Mouse (Mus musculus) G1E (cell line): Measurements from ENCODE around the gene Lyrm9. TPM values are rescaled to one million over a fixed set of nuclear protein-coding genes. Genes with fewer than 3 reads are reported as not detected.

ENCODE experiments used
- ATAC-seq: 2 replicates; pipeline ENCODE4 v1.8.0; 2016; ENCODE audit warnings: mild to moderate bottlenecking; ENCODE audit not compliant: insufficient number of reproducible peaks, poor library complexity, low FRiP score, severe bottlenecking; ENCODE audit errors: extremely low read depth
- DNase-seq: peaks from one replicate; pipeline ENCODE4 v3.0.0; 2012; ENCODE audit warnings: low spot score
- H3K27me3 ChIP-seq: 2 replicates; pipeline ENCODE4 v1.6.1; 2012; ENCODE audit warnings: mild to moderate bottlenecking, low read length, inconsistent platforms; ENCODE audit not compliant: insufficient read depth
- H3K36me3 ChIP-seq: replicated peaks from 2 replicates; pipeline ENCODE3; 2012; ENCODE audit warnings: mild to moderate bottlenecking, inconsistent platforms
- H3K4me1 ChIP-seq: 2 replicates; pipeline ENCODE4 v1.6.1; 2012; ENCODE audit warnings: low read depth, low read length, inconsistent platforms, mixed read lengths; ENCODE audit not compliant: insufficient read depth
- H3K4me3 ChIP-seq: 2 replicates; pipeline ENCODE4 v1.5.1; 2012; ENCODE audit warnings: low read depth, mild to moderate bottlenecking, inconsistent platforms, low read length, moderate library complexity, mixed read lengths
- H3K9me3 ChIP-seq: replicated peaks from 2 replicates; pipeline ENCODE4 v1.6.1; 2012; ENCODE audit warnings: inconsistent platforms
- CTCF ChIP-seq: IDR thresholded peaks from 2 replicates; pipeline ENCODE4 v1.5.1; 2012; ENCODE audit warnings: low read depth, low read length, inconsistent platforms, mixed read lengths
- GATA1 ChIP-seq: IDR thresholded peaks from 2 replicates; pipeline ENCODE4 v1.6.1; 2012; ENCODE audit warnings: borderline replicate concordance, low read length, inconsistent platforms, mixed read lengths
- GATA2 ChIP-seq: IDR thresholded peaks from 2 replicates; pipeline ENCODE4 v1.6.1; 2012; ENCODE audit warnings: low read depth, low read length, inconsistent platforms, borderline replicate concordance
- POLR2AphosphoS5 ChIP-seq: IDR thresholded peaks from 2 replicates; pipeline ENCODE4 v1.6.1; 2012; ENCODE audit warnings: low read depth, low read length, inconsistent platforms; ENCODE audit not compliant: insufficient replicate concordance
- TAL1 ChIP-seq: conservative IDR thresholded peaks from 2 replicates; pipeline ENCODE4 v1.6.1; 2012; ENCODE audit warnings: low read depth, low read length, inconsistent platforms, mixed read lengths
- polyA plus RNA-seq: library from polyadenylated mRNA; stranded (reverse); fragments of >175 nt; gene quantifications from 2 replicates; pipeline ENCODE4 v1.2.3, GENCODE M21; 2012
- total RNA-seq, 2 experiments: library from RNA; stranded (forward) in 1 of 2; stranded (reverse) in 1 of 2; fragments of 200-1000 nt in 1 of 2; fragments of >200 nt in 1 of 2; fragmentation: Nextera tagmentation in 1 of 2; gene quantifications; 2 replicates each; pipeline ENCODE4 v1.2.3; 2014 to 2017

Lyrm9 gene
- total and polyA plus RNA-seq, 3 experiments = 24.9 to 211 (median 52.1) TPM

- H3K4me1 ChIP-seq = no peaks in the 10 kb centered on the region
- ATAC-seq = no peak
- no peaks in the 10 kb centered on the region for H3K36me3 ChIP-seq
Observed at GRCm38 (mm10) chr11:78803587-78804316, 22.6 kb upstream of the Lyrm9 start.

GRCm38 (mm10) chr11:78804551-78804950 lies 21.8 kb upstream of the Lyrm9 start:
- Histone ChIP-seq H3K27me3 (peaks cover 23% of the 10 kb centered on the region), H3K9me3 (no peaks in the 10 kb centered on the region), H3K4me1 (no peaks in the 10 kb centered on the region; the same call in 1 of the 2 replicates), H3K36me3 (no peaks in the 10 kb centered on the region), H3K4me3 (no peak overlapping the region)
- TF ChIP-seq CTCF (no peak), GATA1 (no peak), TAL1 (no peak)
- DNase-seq (no peak), ATAC-seq (no peak)

More at GRCm38 (mm10) chr11:78803587-78804316, 22.6 kb upstream of the Lyrm9 start:
- DNase-seq = no peak
- no peak for TF ChIP-seq GATA2
- no peak for TF ChIP-seq POLR2AphosphoS5
- TF ChIP-seq TAL1 = no peak
- Histone ChIP-seq H3K27me3 (peaks cover 27% of the 10 kb centered on the region), H3K4me3 (no peak overlapping the region), H3K9me3 (no peaks in the 10 kb centered on the region)

GRCm38 (mm10) chr11:78805198-78805597 lies 21.2 kb upstream of the Lyrm9 start:
- Histone ChIP-seq H3K27me3 (peaks cover 23% of the 10 kb centered on the region), H3K4me1 (no peaks in the 10 kb centered on the region; the same call in 1 of the 2 replicates)

GRCm38 (mm10) chr11:78805691-78806137 lies 20.7 kb upstream of the Lyrm9 start:
- ATAC-seq = no peak
- no peaks in the 10 kb centered on the region; the same call in 1 of the 2 replicates for H3K4me1 ChIP-seq
- TF ChIP-seq POLR2AphosphoS5 (no peak), GATA1 (no peak), CTCF (no peak), TAL1 (no peak), GATA2 (no peak)

More at GRCm38 (mm10) chr11:78805198-78805597, 21.2 kb upstream of the Lyrm9 start:
- DNase-seq = no peak
- H3K36me3 ChIP-seq = no peaks in the 10 kb centered on the region
- no peak for ATAC-seq
- TF ChIP-seq GATA1 (no peak), POLR2AphosphoS5 (no peak), TAL1 (no peak), GATA2 (no peak), CTCF (no peak)
- H3K4me3 ChIP-seq = no peak overlapping the region
- no peaks in the 10 kb centered on the region for H3K9me3 ChIP-seq

GRCm38 (mm10) chr11:78807341-78808108 lies 18.9 kb upstream of the Lyrm9 start:
- no peak overlapping the region for H3K4me3 ChIP-seq
- no peak for ATAC-seq
- TF ChIP-seq CTCF (no peak), GATA1 (no peak), POLR2AphosphoS5 (no peak), GATA2 (no peak)

More at GRCm38 (mm10) chr11:78805691-78806137, 20.7 kb upstream of the Lyrm9 start:
- DNase-seq = no peak
- H3K36me3 ChIP-seq = no peaks in the 10 kb centered on the region
- H3K4me3 ChIP-seq = no peak overlapping the region
- H3K27me3 ChIP-seq = peaks cover 23% of the 10 kb centered on the region
- no peaks in the 10 kb centered on the region for H3K9me3 ChIP-seq

GRCm38 (mm10) chr11:78809398-78809797 lies 17.0 kb upstream of the Lyrm9 start:
- Histone ChIP-seq H3K9me3 (no peaks in the 10 kb centered on the region), H3K36me3 (no peaks in the 10 kb centered on the region), H3K4me3 (no peak overlapping the region), H3K27me3 (peaks cover 29% of the 10 kb centered on the region), H3K4me1 (no peaks in the 10 kb centered on the region; the same call in 1 of the 2 replicates)
- DNase-seq (peak; percentile 59), ATAC-seq (peak; percentile 8; the same call in 1 of the 2 replicates)
- no peak for TF ChIP-seq TAL1
- no peak for TF ChIP-seq CTCF
- no peak for TF ChIP-seq GATA2
- TF ChIP-seq GATA1 = no peak
- no peak for TF ChIP-seq POLR2AphosphoS5

More at GRCm38 (mm10) chr11:78807341-78808108, 18.9 kb upstream of the Lyrm9 start:
- Histone ChIP-seq H3K9me3 (no peaks in the 10 kb centered on the region), H3K27me3 (peaks cover 28% of the 10 kb centered on the region), H3K36me3 (no peaks in the 10 kb centered on the region), H3K4me1 (no peaks in the 10 kb centered on the region; the same call in 1 of the 2 replicates)
- no peak for DNase-seq
